Mouse (Mus musculus): ENCODE measurements around the gene Sowahd.

- TF ChIP-seq CTCF (IDR thresholded peaks at IDR 0.05; ENCODE audit: low read depth, low read length) (no peak), EP300 (IDR thresholded peaks at IDR 0.05; ENCODE audit: insufficient read depth, low read depth, low read length) (no peak)
Observed at GRCm38 (mm10) chrX:37028378-37028777, 20.3 kb upstream of the Sowahd start.
